Mouse (Mus musculus) ES-Bruce4 (cell line): ENCODE data around the gene Csf3r.

Experiments
- CTCF ChIP-seq: IDR thresholded peaks from one replicate; pipeline ENCODE4 v1.8.1; 2011; ENCODE audit warnings: low read depth, low read length
- EP300 ChIP-seq: IDR thresholded peaks from 2 replicates; pipeline ENCODE4 v1.6.1; 2011; ENCODE audit warnings: low read depth, low read length; ENCODE audit not compliant: insufficient read depth
- POLR2A ChIP-seq: IDR thresholded peaks from one replicate; pipeline ENCODE4 v1.8.1; 2011; ENCODE audit warnings: low read length; ENCODE audit not compliant: insufficient read depth

DNA sequence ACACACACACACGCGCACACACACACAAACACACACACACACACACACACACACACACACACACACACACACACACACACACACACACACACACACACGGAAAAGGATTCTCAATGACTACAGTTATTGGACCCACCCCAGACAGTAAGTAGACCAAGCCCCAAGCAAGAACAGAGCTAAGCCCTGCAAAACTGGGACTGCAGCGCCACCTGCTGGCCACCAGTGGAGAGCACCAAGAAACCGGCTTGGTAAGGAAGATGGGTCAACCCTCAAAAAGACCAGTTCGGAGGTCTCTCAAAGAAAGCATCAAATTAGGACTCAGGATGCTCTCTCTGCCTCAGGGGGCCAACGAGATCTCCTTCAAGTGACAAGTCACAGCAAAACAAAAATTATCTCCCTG is 34.2 kb upstream of the Csf3r start:
- TF ChIP-seq CTCF, result peak; percentile 96
- TF ChIP-seq EP300, result no peak
- no peak for TF ChIP-seq POLR2A
